Mouse (Mus musculus): ENCODE data around the gene Plpp1.
A peak's percentile ranks its signal among the peaks of the same experiment; 100 is the strongest.

DNA sequence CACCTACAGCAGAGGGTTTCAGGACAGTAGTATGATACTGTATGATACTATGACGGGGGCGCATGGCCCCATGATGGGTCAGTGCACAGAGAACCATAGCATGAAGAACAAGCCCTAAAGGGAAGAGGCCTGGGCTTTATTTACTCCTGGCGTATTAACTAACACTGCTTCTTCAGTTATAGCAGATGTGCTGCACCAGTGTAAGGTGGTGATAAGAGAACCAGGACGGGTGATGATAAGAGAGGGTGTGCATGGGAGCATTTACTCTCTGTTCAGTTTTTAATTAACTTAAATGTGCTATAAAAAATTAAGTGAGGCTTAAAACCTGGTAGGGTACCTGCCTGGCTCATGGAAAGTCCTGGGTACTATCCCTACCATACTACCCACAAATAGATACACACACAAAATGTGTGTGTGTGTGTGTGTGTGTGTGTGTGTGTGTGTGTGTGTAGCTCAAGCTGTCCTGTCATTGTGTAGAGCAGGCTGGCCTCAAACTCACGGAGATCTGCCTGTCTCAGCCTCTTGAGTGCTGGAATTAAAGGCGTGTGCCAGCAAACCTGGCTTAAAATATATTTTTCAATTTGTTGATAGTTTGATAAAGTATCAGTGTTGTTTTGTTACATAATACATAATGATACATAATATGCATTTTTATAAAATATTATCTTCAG is 38.1 kb downstream of the Plpp1 start:
- TF ChIP-seq CTCF (IDR thresholded peaks at IDR 0.05; ENCODE audit: low read depth, low read length), result no peak
- no peak for TF ChIP-seq GATA2 (IDR thresholded peaks at IDR 0.05; ENCODE audit: borderline replicate concordance, low read depth, low read length)
- peak; percentile 88 for TF ChIP-seq TAL1 (conservative IDR thresholded peaks at IDR 0.05; ENCODE audit: low read depth, low read length)
- no peak for TF ChIP-seq POLR2AphosphoS5 (IDR thresholded peaks at IDR 0.05; ENCODE audit: insufficient replicate concordance, low read depth, low read length)
- TF ChIP-seq GATA1 (IDR thresholded peaks at IDR 0.05; ENCODE audit: borderline replicate concordance, low read length), result no peak
